Mouse (Mus musculus): ENCODE measurements around the gene Slit3. TPM values are rescaled to one million over a fixed set of nuclear protein-coding genes. Genes with fewer than 3 reads are reported as not detected.
A peak's percentile ranks its signal among the peaks of the same experiment; 100 is the strongest.

Slit3 gene
- polyA plus RNA-seq, 1 experiment from 2014 or later = 14.3 TPM

DNA sequence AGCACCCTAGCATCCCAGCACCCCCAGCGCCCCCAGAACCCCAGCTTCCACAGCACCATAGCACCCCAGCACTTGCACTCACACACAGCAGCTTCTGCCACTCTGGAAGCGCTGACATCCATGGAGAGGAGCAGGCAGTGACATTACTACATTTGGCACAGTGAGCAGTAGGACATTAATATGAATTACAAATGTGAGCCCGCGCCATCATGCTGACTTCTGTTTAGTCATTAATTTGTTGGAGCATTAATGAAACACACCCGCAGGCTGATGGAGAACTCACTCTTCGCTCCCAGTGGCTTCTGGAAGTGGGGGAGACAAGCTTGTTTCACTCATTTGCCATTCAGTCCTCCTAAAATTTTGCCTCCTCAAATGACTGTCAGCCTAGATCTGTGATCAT is 476.9 kb downstream of the Slit3 start:
- Histone ChIP-seq H3K27ac (0 out of 2 replicates have a peak overlapping the region, but pooled peaks have one; percentile 27), H3K4me1 (replicated peaks; ENCODE audit: control insufficient read depth, insufficient read depth, low read length) (peaks cover 53% of the 10 kb centered on the region), H3K9ac (no peak overlapping the region), H3K4me2 (replicated peaks) (no peak overlapping the region), H3K9me3 (ENCODE audit: control insufficient read depth, low read length) (no peaks in the 10 kb centered on the region), H3K27me3 (ENCODE audit: control insufficient read depth, insufficient read depth, low read length) (no peaks in the 10 kb centered on the region), H3K36me3 (replicated peaks; ENCODE audit: control insufficient read depth, insufficient read depth) (0 out of 2 replicates have a peak, but pooled peaks cover 2% of the 10 kb centered on the region), H3K4me3 (replicated peaks; ENCODE audit: low read length) (no peak overlapping the region)
- ATAC-seq (ENCODE audit: low FRiP score) (no peak), DNase-seq (ENCODE audit: low spot score) (no peak)
- 62% methylated on average over 6 of the region's 6 CpGs for WGBS

DNA sequence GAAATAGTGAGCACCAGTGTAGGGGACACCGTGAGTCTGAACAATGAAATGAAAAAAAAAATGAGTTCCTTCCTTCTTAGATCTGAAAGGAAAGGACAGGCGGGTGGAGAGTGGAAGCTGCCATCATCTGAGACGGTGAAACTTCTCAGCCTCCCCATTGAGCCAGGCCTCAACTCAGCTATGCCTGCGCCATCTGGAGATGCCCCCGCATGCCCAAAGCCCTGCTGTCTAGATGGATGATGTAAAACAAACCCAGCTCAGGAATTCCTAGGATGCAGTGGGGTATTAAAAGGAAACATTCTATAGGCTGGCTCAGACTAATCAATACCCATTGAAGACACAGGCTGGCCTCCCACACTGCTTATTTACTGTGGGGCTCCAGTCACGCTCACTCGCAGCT is 477.7 kb downstream of the Slit3 start:
- H3K4me2 ChIP-seq (replicated peaks) = no peak overlapping the region
- WGBS = 35% methylated on average over 7 of the region's 7 CpGs
- H3K4me3 ChIP-seq (replicated peaks; ENCODE audit: low read length) = no peak overlapping the region
- H3K27me3 ChIP-seq (ENCODE audit: control insufficient read depth, insufficient read depth, low read length) = no peaks in the 10 kb centered on the region
- peaks cover 49% of the 10 kb centered on the region for H3K4me1 ChIP-seq (replicated peaks; ENCODE audit: control insufficient read depth, insufficient read depth, low read length)
- no peak overlapping the region for H3K9ac ChIP-seq
- H3K36me3 ChIP-seq (replicated peaks; ENCODE audit: control insufficient read depth, insufficient read depth) = 0 out of 2 replicates have a peak, but pooled peaks cover 2% of the 10 kb centered on the region
- no peak overlapping the region for H3K27ac ChIP-seq
- H3K9me3 ChIP-seq (ENCODE audit: control insufficient read depth, low read length) = no peaks in the 10 kb centered on the region
- no peak for DNase-seq (ENCODE audit: low spot score)
- no peak for ATAC-seq (ENCODE audit: low FRiP score)

DNA sequence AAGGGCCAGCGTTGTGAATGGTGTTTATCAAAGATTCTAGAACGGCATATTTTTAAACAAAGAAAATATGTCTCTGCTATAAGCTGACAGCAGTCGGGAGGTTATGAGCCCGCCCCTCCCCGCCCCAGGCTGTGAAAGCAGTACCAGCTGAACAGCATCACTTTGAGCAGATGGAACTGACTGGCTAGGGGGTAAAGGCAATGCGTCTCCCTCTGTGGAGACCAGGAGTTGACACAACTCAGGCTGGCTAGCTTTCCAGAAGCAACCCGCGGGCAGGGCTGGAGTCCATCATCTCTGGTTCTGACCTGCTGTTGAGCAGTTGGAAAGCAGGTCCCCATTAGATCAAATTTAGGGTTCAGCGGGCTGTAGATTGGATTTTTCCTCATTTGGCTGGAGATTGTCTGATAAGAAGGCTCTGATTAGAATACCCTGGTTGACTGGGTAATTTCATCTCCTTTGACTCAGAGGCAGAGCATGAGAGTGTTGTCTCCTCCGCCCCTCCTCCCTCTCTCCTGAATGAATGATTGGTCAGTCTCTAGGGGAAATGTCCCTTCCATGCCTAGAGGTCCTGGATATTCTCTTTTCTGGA is 480.7 kb downstream of the Slit3 start:
- no peak for DNase-seq (ENCODE audit: low spot score)
- 0 out of 2 replicates have a peak overlapping the region, but pooled peaks have one; percentile 17 for H3K9ac ChIP-seq
- WGBS = 44% methylated on average over 10 of the region's 10 CpGs
- no peaks in the 10 kb centered on the region for H3K27me3 ChIP-seq (ENCODE audit: control insufficient read depth, insufficient read depth, low read length)
- H3K4me2 ChIP-seq (replicated peaks) = no peak overlapping the region
- H3K4me1 ChIP-seq (replicated peaks; ENCODE audit: control insufficient read depth, insufficient read depth, low read length) = peaks cover 30% of the 10 kb centered on the region
- ATAC-seq (ENCODE audit: low FRiP score) = peak; percentile 53; the same call in 1 of the 2 replicates
- 0 out of 2 replicates have a peak, but pooled peaks cover 2% of the 10 kb centered on the region for H3K36me3 ChIP-seq (replicated peaks; ENCODE audit: control insufficient read depth, insufficient read depth)
- H3K27ac ChIP-seq = peak overlapping the region; percentile 62
- no peaks in the 10 kb centered on the region for H3K9me3 ChIP-seq (ENCODE audit: control insufficient read depth, low read length)
- H3K4me3 ChIP-seq (replicated peaks; ENCODE audit: low read length) = no peak overlapping the region

DNA sequence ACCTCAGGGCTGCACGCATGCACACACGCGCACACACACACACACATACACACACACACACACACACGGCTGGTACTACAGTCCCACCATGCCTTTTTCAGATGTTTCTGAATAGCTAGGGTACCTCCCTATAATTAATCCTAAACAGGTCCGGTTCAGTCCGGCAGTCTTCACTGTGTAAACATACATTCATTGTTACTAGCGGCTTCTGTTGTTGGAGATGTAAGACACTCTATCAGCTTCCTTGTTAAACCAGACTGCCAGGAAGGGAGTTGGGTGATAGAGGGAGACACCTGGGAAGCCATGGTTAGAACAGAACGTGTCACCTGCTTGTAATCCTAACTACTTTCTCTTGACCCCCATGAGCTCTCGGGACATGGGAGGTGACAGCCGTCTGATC is 481.6 kb downstream of the Slit3 start:
- DNase-seq (ENCODE audit: low spot score) (no peak), ATAC-seq (ENCODE audit: low FRiP score) (no peak)
- Histone ChIP-seq H3K36me3 (replicated peaks; ENCODE audit: control insufficient read depth, insufficient read depth) (0 out of 2 replicates have a peak, but pooled peaks cover 2% of the 10 kb centered on the region), H3K4me2 (replicated peaks) (no peak overlapping the region), H3K9me3 (ENCODE audit: control insufficient read depth, low read length) (no peaks in the 10 kb centered on the region), H3K9ac (no peak overlapping the region), H3K4me3 (replicated peaks; ENCODE audit: low read length) (no peak overlapping the region), H3K27ac (peak overlapping the region; percentile 62; the same call in 1 of the 2 replicates), H3K27me3 (ENCODE audit: control insufficient read depth, insufficient read depth, low read length) (no peaks in the 10 kb centered on the region), H3K4me1 (replicated peaks; ENCODE audit: control insufficient read depth, insufficient read depth, low read length) (peaks cover 22% of the 10 kb centered on the region)
- 68% methylated on average over 10 of the region's 10 CpGs for WGBS

- Histone ChIP-seq H3K9ac (no peak overlapping the region), H3K4me1 (replicated peaks; ENCODE audit: control insufficient read depth, insufficient read depth, low read length) (peaks cover 16% of the 10 kb centered on the region; the same call in 1 of the 2 replicates), H3K4me3 (replicated peaks; ENCODE audit: low read length) (no peak overlapping the region), H3K9me3 (ENCODE audit: control insufficient read depth, low read length) (no peaks in the 10 kb centered on the region), H3K4me2 (replicated peaks) (no peak overlapping the region), H3K27me3 (ENCODE audit: control insufficient read depth, insufficient read depth, low read length) (no peaks in the 10 kb centered on the region), H3K27ac (no peak overlapping the region), H3K36me3 (replicated peaks; ENCODE audit: control insufficient read depth, insufficient read depth) (0 out of 2 replicates have a peak, but pooled peaks cover 2% of the 10 kb centered on the region)
- no peak for ATAC-seq (ENCODE audit: low FRiP score)
- DNase-seq (ENCODE audit: low spot score) = no peak
- 39% methylated on average over 6 of the region's 6 CpGs for WGBS
Observed at GRCm38 (mm10) chr11:35603946-35604345, 482.9 kb downstream of the Slit3 start.

DNA sequence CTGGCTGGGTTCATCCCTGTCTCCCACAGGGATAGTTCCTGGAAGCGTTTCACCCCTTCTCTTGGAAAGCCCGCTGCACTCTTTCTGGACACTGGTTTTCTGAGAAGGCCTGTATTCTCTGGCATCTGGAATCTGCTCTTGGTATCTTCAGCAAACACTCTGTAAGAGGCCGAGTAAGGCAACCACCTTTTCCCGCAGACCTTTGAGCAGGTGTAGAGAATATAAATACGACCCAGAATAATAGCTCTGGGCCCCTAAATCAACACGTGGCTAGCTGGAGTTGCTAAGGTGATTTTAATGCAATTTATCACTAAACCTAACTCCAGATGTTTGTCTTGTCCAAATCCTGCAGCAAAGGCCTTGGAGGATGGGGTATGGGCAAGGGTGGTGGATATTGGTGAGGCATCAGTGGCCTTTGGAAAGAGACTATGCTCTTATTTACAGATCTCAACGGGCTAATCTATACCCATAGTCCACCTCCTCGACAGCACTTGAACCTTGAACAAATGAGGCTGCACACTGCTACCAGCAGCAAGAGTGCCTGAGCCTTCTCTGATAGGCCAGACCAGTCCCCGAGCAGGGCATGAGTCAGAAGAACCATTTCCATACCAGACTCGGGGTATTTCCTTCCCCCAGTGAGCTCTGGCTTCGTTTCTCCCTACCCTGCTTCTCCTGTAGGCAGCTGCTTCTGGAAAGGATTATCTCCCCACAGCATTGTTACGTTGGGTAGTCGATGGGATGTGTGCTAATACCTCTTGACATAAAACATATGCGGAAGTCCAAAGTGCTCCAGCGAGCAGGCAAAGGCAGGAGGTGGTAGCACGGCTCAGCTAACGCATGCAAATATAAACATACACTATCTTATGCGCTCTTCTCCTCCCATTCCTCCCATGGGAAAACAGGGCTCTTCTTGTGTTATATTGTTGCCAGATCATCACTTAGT is 484.1 kb downstream of the Slit3 start:
- 0 out of 2 replicates have a peak, but pooled peaks cover 2% of the 10 kb centered on the region for H3K36me3 ChIP-seq (replicated peaks; ENCODE audit: control insufficient read depth, insufficient read depth)
- no peaks in the 10 kb centered on the region for H3K9me3 ChIP-seq (ENCODE audit: control insufficient read depth, low read length)
- no peak overlapping the region for H3K9ac ChIP-seq
- no peak for DNase-seq (ENCODE audit: low spot score)
- peaks cover 17% of the 10 kb centered on the region; the same call in 1 of the 2 replicates for H3K4me1 ChIP-seq (replicated peaks; ENCODE audit: control insufficient read depth, insufficient read depth, low read length)
- no peak for ATAC-seq (ENCODE audit: low FRiP score)
- no peak overlapping the region for H3K4me3 ChIP-seq (replicated peaks; ENCODE audit: low read length)
- WGBS = 69% methylated on average over 18 of the region's 18 CpGs
- no peaks in the 10 kb centered on the region for H3K27me3 ChIP-seq (ENCODE audit: control insufficient read depth, insufficient read depth, low read length)
- H3K4me2 ChIP-seq (replicated peaks) = no peak overlapping the region
- H3K27ac ChIP-seq = no peak overlapping the region

DNA sequence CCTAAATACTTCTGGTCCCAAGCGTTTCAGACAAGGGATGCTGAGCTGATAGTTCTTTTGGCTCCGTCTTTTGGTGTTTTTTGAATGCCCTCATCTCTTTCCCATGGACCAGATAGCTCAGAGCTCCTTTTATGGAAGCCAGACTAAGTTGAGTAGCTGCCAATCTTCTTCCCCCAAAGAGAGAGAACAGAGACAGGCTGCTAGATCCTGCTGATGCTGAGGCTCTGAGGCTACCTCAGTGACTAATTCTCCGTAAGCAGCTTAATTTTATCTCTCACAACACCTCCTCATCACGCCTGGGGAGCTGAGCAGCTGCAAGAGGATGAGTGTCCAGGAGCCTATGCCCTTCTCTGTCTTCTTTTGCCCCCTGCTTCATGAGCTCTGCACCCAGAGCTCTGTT is 486.2 kb downstream of the Slit3 start:
- Histone ChIP-seq H3K4me2 (replicated peaks) (no peak overlapping the region), H3K36me3 (replicated peaks; ENCODE audit: control insufficient read depth, insufficient read depth) (no peaks in the 10 kb centered on the region), H3K9ac (no peak overlapping the region), H3K9me3 (ENCODE audit: control insufficient read depth, low read length) (no peaks in the 10 kb centered on the region), H3K27me3 (ENCODE audit: control insufficient read depth, insufficient read depth, low read length) (no peaks in the 10 kb centered on the region), H3K4me1 (replicated peaks; ENCODE audit: control insufficient read depth, insufficient read depth, low read length) (peaks cover 7% of the 10 kb centered on the region; the same call in 1 of the 2 replicates), H3K27ac (no peak overlapping the region), H3K4me3 (replicated peaks; ENCODE audit: low read length) (no peak overlapping the region)
- ATAC-seq (ENCODE audit: low FRiP score) (no peak), DNase-seq (ENCODE audit: low spot score) (no peak)
- WGBS = 76% methylated on average over 4 of the region's 4 CpGs

DNA sequence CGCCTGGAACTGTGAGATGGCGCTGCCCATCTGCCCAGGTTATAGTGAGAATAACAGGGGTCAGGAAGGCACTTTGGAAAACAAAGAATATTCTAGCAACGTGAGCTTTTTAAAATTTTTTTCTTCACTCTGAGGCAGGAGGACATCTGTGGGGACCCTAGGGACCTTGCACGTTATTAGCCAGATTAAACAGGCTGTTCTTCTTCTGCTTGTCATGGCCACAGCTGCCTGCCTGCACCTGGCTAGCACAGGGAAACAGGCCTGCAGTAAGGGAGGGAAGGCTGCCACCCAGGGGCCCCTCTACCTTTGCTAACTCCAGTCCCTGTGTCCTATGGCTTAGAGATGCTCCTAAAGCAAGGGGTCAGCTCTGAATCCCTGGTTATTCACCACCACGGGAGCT is 487.8 kb downstream of the Slit3 start:
- Histone ChIP-seq H3K9me3 (ENCODE audit: control insufficient read depth, low read length) (no peaks in the 10 kb centered on the region), H3K4me3 (replicated peaks; ENCODE audit: low read length) (no peak overlapping the region), H3K36me3 (replicated peaks; ENCODE audit: control insufficient read depth, insufficient read depth) (no peaks in the 10 kb centered on the region), H3K27ac (0 out of 2 replicates have a peak overlapping the region, but pooled peaks have one; percentile 16), H3K4me1 (replicated peaks; ENCODE audit: control insufficient read depth, insufficient read depth, low read length) (peaks cover 10% of the 10 kb centered on the region; the same call in 1 of the 2 replicates), H3K27me3 (ENCODE audit: control insufficient read depth, insufficient read depth, low read length) (no peaks in the 10 kb centered on the region), H3K9ac (no peak overlapping the region), H3K4me2 (replicated peaks) (no peak overlapping the region)
- ATAC-seq (ENCODE audit: low FRiP score) (no peak), DNase-seq (ENCODE audit: low spot score) (no peak)
- 51% methylated on average over 5 of the region's 5 CpGs for WGBS

- H3K4me2 ChIP-seq (replicated peaks) = no peak overlapping the region
- H3K9me3 ChIP-seq (ENCODE audit: control insufficient read depth, low read length) = no peaks in the 10 kb centered on the region
- no peak overlapping the region for H3K4me3 ChIP-seq (replicated peaks; ENCODE audit: low read length)
- H3K27me3 ChIP-seq (ENCODE audit: control insufficient read depth, insufficient read depth, low read length) = no peaks in the 10 kb centered on the region
- H3K27ac ChIP-seq = no peak overlapping the region
- peaks cover 10% of the 10 kb centered on the region; the same call in 1 of the 2 replicates for H3K4me1 ChIP-seq (replicated peaks; ENCODE audit: control insufficient read depth, insufficient read depth, low read length)
- no peaks in the 10 kb centered on the region; the same call in 1 of the 2 replicates for H3K36me3 ChIP-seq (replicated peaks; ENCODE audit: control insufficient read depth, insufficient read depth)
- DNase-seq (ENCODE audit: low spot score) (no peak), ATAC-seq (ENCODE audit: low FRiP score) (peak; percentile 35; the same call in 1 of the 2 replicates)
- WGBS = 51% methylated on average over 13 of the region's 13 CpGs
- no peak overlapping the region for H3K9ac ChIP-seq
Observed at GRCm38 (mm10) chr11:35612262-35612896, 491.4 kb downstream of the Slit3 start.

Measured in hindbrain, embryonic 14.5 days (tissue).